Mouse (Mus musculus) lung, adult 2 months (tissue): Measurements from ENCODE around the gene Fam129b.

Source experiments
- CTCF ChIP-seq: fragments of 200-500 bp; IDR thresholded peaks from 2 replicates; pipeline ENCODE4 v1.5.1; 2011; ENCODE audit warnings: mild to moderate bottlenecking, low read length, control low read depth; ENCODE audit not compliant: insufficient read depth
- POLR2A ChIP-seq: fragments of 200-500 bp; IDR thresholded peaks from 2 replicates; pipeline ENCODE4 v1.6.1; 2011; ENCODE audit warnings: low read depth, mild to moderate bottlenecking, control low read depth, low read length, borderline replicate concordance; ENCODE audit errors: extremely low read depth

- no peak for TF ChIP-seq CTCF
- no peak for TF ChIP-seq POLR2A
These were observed 15.1 kb upstream of the Fam129b start for GRCm38 (mm10) chr2:32860799-32861198.
